Mouse (Mus musculus) myocyte (in vitro differentiated cells): Measurements from ENCODE around the gene Rgma. TPM values are rescaled to one million over a fixed set of nuclear protein-coding genes. Genes with fewer than 3 reads are reported as not detected.

Source experiments
- H3K27me3 ChIP-seq: one replicate; pipeline ENCODE4 v1.6.1; 2011; ENCODE audit not compliant: control insufficient read depth, insufficient read depth, insufficient read length
- H3K36me3 ChIP-seq: one replicate; pipeline ENCODE4 v1.6.1; 2011; ENCODE audit not compliant: control insufficient read depth, insufficient read depth
- H3K4me2 ChIP-seq: one replicate; pipeline ENCODE4 v1.6.1; 2011; ENCODE audit warnings: low read depth, control low read depth
- H3K4me3 ChIP-seq: one replicate; pipeline ENCODE4 v1.5.1; 2011; ENCODE audit warnings: mild to moderate bottlenecking, control low read depth, moderate library complexity
- H3K79me2 ChIP-seq: one replicate; pipeline ENCODE4 v1.6.1; 2011; ENCODE audit not compliant: control insufficient read depth, insufficient read depth
- H3ac ChIP-seq: one replicate; pipeline ENCODE4 v1.6.1; 2011; ENCODE audit not compliant: control insufficient read depth, insufficient read length
- CEBPB ChIP-seq: IDR thresholded peaks from 2 replicates; pipeline ENCODE4 v1.6.1; 2011; ENCODE audit warnings: mild to moderate bottlenecking, moderate library complexity; ENCODE audit not compliant: poor library complexity, insufficient read depth, severe bottlenecking
- E2F4 ChIP-seq: IDR thresholded peaks from one replicate; pipeline ENCODE4 v1.6.1; 2011; ENCODE audit warnings: mild to moderate bottlenecking, control low read depth, moderate library complexity; ENCODE audit not compliant: insufficient read depth
- MAX ChIP-seq: IDR thresholded peaks from one replicate; pipeline ENCODE4 v1.6.1; 2011; ENCODE audit warnings: low read depth, mild to moderate bottlenecking, control low read depth
- MYOD1 ChIP-seq, 3 experiments: IDR thresholded peaks; one replicate each; pipeline ENCODE4 v1.6.1; 2011; ENCODE audit warnings: control low read depth in 2 of 3, low read depth in 2 of 3, mild to moderate bottlenecking in 2 of 3, moderate library complexity in 1 of 3; ENCODE audit not compliant: insufficient read length in 2 of 3, control insufficient read depth in 1 of 3
- MYOG ChIP-seq, 3 experiments: IDR thresholded peaks; one replicate each; pipeline ENCODE4 v1.6.1; 2011; ENCODE audit warnings: control low read depth in 2 of 3, low read depth in 2 of 3, mild to moderate bottlenecking in 2 of 3; ENCODE audit not compliant: insufficient read length in 2 of 3, control insufficient read depth in 1 of 3, insufficient read depth in 1 of 3
- POLR2A ChIP-seq: IDR thresholded peaks from one replicate; pipeline ENCODE4 v1.6.1; 2011; ENCODE audit warnings: low read depth, mild to moderate bottlenecking, control low read depth, moderate library complexity; ENCODE audit not compliant: insufficient read length
- POLR2AphosphoS2 ChIP-seq: IDR thresholded peaks from one replicate; pipeline ENCODE4 v1.6.1; 2011; ENCODE audit warnings: low read depth, control low read depth; ENCODE audit not compliant: insufficient read length
- REST ChIP-seq: IDR thresholded peaks from one replicate; pipeline ENCODE4 v1.6.1; 2011; ENCODE audit warnings: mild to moderate bottlenecking, control low read depth, moderate library complexity; ENCODE audit not compliant: insufficient read depth, insufficient read length
- SRF ChIP-seq: IDR thresholded peaks from one replicate; pipeline ENCODE4 v1.6.1; 2011; ENCODE audit warnings: low read depth; ENCODE audit not compliant: control insufficient read depth, insufficient read length
- TCF12 ChIP-seq: IDR thresholded peaks from one replicate; pipeline ENCODE4 v1.6.1; 2011; ENCODE audit warnings: mild to moderate bottlenecking, control low read depth; ENCODE audit not compliant: poor library complexity, insufficient read depth, severe bottlenecking
- TCF3 ChIP-seq: IDR thresholded peaks from one replicate; pipeline ENCODE4 v1.6.1; 2011; ENCODE audit warnings: low read depth, control low read depth; ENCODE audit not compliant: insufficient read length
- USF1 ChIP-seq: IDR thresholded peaks from one replicate; pipeline ENCODE4 v1.6.1; 2011; ENCODE audit warnings: low read depth, mild to moderate bottlenecking, control low read depth, moderate library complexity
- polyA plus RNA-seq: library from polyadenylated mRNA; unstranded; fragments of >200 nt; fragmentation: generic; extraction: Trizol; gene quantifications from one replicate; pipeline ENCODE4 v1.2.1, GENCODE M21; 2012; ENCODE audit warnings: missing spikeins

The Rgma gene
- 34.0 TPM for polyA plus RNA-seq

GRCm38 (mm10) chr7:73375257-73376100 lies at the start of gene Rgma:
Rgma (plus strand) TSS chr7:73375509.
- H3ac ChIP-seq, result peak within 1 kb of the TSS; percentile 63
- H3K36me3 ChIP-seq, result no peaks in the 10 kb centered on the region
- H3K79me2 ChIP-seq, result peaks cover 4% of the 10 kb centered on the region
- H3K4me3 ChIP-seq, result peak within 1 kb of the TSS; percentile 49
- H3K4me2 ChIP-seq, result peak within 1 kb of the TSS; percentile 82
- TF ChIP-seq CEBPB, result no peak
- TF ChIP-seq E2F4, result no peak
- TF ChIP-seq TCF3, result no peak
- TF ChIP-seq MYOD1 (IDR thresholded peaks at IDR 0.05; ENCODE audit: control insufficient read depth in 1 of 3, insufficient read length in 2 of 3, low read depth in 2 of 3), result peak in 1 of 3 experiments; percentile 1
- no peak for TF ChIP-seq REST
- TF ChIP-seq POLR2AphosphoS2, result peak; percentile 40
- no peak for TF ChIP-seq MAX
- no peak for TF ChIP-seq SRF
- peak; percentile 64 for TF ChIP-seq POLR2A
- TF ChIP-seq MYOG (IDR thresholded peaks at IDR 0.05; ENCODE audit: control insufficient read depth in 1 of 3, insufficient read depth in 1 of 3, insufficient read length in 2 of 3, low read depth in 2 of 3), result no peak
- TF ChIP-seq USF1, result no peak
- TF ChIP-seq TCF12, result no peak
- no peaks in the 10 kb centered on the region for H3K27me3 ChIP-seq

- TF ChIP-seq TCF3 (no peak), MYOG (IDR thresholded peaks at IDR 0.05; ENCODE audit: control insufficient read depth in 1 of 3, insufficient read depth in 1 of 3, insufficient read length in 2 of 3, low read depth in 2 of 3) (no peak), CEBPB (no peak), POLR2A (no peak), POLR2AphosphoS2 (no peak), USF1 (no peak), MAX (no peak), REST (no peak), E2F4 (no peak), SRF (no peak), MYOD1 (IDR thresholded peaks at IDR 0.05; ENCODE audit: control insufficient read depth in 1 of 3, insufficient read length in 2 of 3, low read depth in 2 of 3) (no peak)
- peak overlapping the region; percentile 56 for H3K4me2 ChIP-seq
Measured at GRCm38 (mm10) chr7:73326236-73326635, 49.1 kb upstream of the Rgma start.

GRCm38 (mm10) chr7:73326680-73327079 lies 48.6 kb upstream of the Rgma start:
- Histone ChIP-seq H3ac (no peak overlapping the region), H3K4me2 (peak overlapping the region; percentile 56), H3K36me3 (no peaks in the 10 kb centered on the region), H3K27me3 (no peaks in the 10 kb centered on the region), H3K4me3 (no peak overlapping the region), H3K79me2 (no peaks in the 10 kb centered on the region)
- TF ChIP-seq SRF (no peak), TCF12 (no peak), TCF3 (no peak), CEBPB (no peak), USF1 (no peak), REST (no peak), MYOG (IDR thresholded peaks at IDR 0.05; ENCODE audit: control insufficient read depth in 1 of 3, insufficient read depth in 1 of 3, insufficient read length in 2 of 3, low read depth in 2 of 3) (no peak), POLR2A (no peak), MYOD1 (IDR thresholded peaks at IDR 0.05; ENCODE audit: control insufficient read depth in 1 of 3, insufficient read length in 2 of 3, low read depth in 2 of 3) (no peak), E2F4 (no peak), MAX (no peak), POLR2AphosphoS2 (no peak)

More at GRCm38 (mm10) chr7:73326236-73326635, 49.1 kb upstream of the Rgma start:
- no peak overlapping the region for H3K4me3 ChIP-seq
- H3K79me2 ChIP-seq, result no peaks in the 10 kb centered on the region
- H3K36me3 ChIP-seq, result no peaks in the 10 kb centered on the region
- H3ac ChIP-seq, result no peak overlapping the region
- no peaks in the 10 kb centered on the region for H3K27me3 ChIP-seq

GRCm38 (mm10) chr7:73327193-73327592 lies 48.1 kb upstream of the Rgma start:
- H3K27me3 ChIP-seq, result no peaks in the 10 kb centered on the region
- TF ChIP-seq SRF, result no peak
- peak; percentile 68 to 89 (median 85) for TF ChIP-seq MYOD1 (IDR thresholded peaks at IDR 0.05; ENCODE audit: control insufficient read depth in 1 of 3, insufficient read length in 2 of 3, low read depth in 2 of 3)
- TF ChIP-seq TCF12, result peak; percentile 70
- TF ChIP-seq TCF3, result no peak
- TF ChIP-seq MYOG (IDR thresholded peaks at IDR 0.05; ENCODE audit: control insufficient read depth in 1 of 3, insufficient read depth in 1 of 3, insufficient read length in 2 of 3, low read depth in 2 of 3), result peak; percentile 60 to 90 (median 90)
- TF ChIP-seq POLR2A, result no peak
- TF ChIP-seq REST, result no peak
- no peaks in the 10 kb centered on the region for H3K79me2 ChIP-seq
- H3K36me3 ChIP-seq, result no peaks in the 10 kb centered on the region
- H3ac ChIP-seq, result no peak overlapping the region
- H3K4me3 ChIP-seq, result no peak overlapping the region
- H3K4me2 ChIP-seq, result peak overlapping the region; percentile 56
